Mouse (Mus musculus) MEL (cell line): ENCODE measurements around the gene Rcsd1. TPM values are rescaled to one million over a fixed set of nuclear protein-coding genes. Genes with fewer than 3 reads are reported as not detected.

Source experiments
- DNase-seq: peaks from one replicate; pipeline ENCODE4 v3.0.0; 2011; ENCODE audit warnings: low read depth, low spot score
- H3K27ac ChIP-seq: 2 replicates; pipeline ENCODE4 v1.5.1; 2012; ENCODE audit warnings: low read depth, mild to moderate bottlenecking, control low read depth, low read length, moderate library complexity; ENCODE audit not compliant: control insufficient read depth
- H3K27me3 ChIP-seq, 2 experiments: fragments of 150-350 bp in 1 of 2; sonication (generic) in 1 of 2; 2 replicates each; pipeline ENCODE4 v1.6.1; 2012; ENCODE audit warnings: low read length in 2 of 2, mild to moderate bottlenecking in 2 of 2, improper control_type of control experiment in 1 of 2, moderate library complexity in 1 of 2; ENCODE audit not compliant: insufficient read depth in 2 of 2, control insufficient read depth in 1 of 2
- H3K36me3 ChIP-seq, 2 experiments: 2 replicates each; pipeline ENCODE4 v1.6.1; 2012 to 2014; ENCODE audit warnings: low read length in 2 of 2, improper control_type of control experiment in 1 of 2, inconsistent platforms in 1 of 2, mild to moderate bottlenecking in 1 of 2; ENCODE audit not compliant: insufficient read depth in 2 of 2, control insufficient read depth in 1 of 2
- H3K4me1 ChIP-seq, 2 experiments: fragments of 150-350 bp in 1 of 2; sonication (generic) in 1 of 2; 2 replicates each; pipeline ENCODE4 v1.6.1; 2012; ENCODE audit warnings: low read length in 2 of 2, improper control_type of control experiment in 1 of 2, mild to moderate bottlenecking in 1 of 2; ENCODE audit not compliant: insufficient read depth in 2 of 2, control insufficient read depth in 1 of 2
- H3K4me3 ChIP-seq, 2 experiments: fragments of 150-350 bp in 1 of 2; sonication (generic) in 1 of 2; 2 replicates each; pipeline ENCODE4 v1.5.1; 2012; ENCODE audit warnings: low read depth in 2 of 2, low read length in 2 of 2, mild to moderate bottlenecking in 2 of 2, moderate library complexity in 2 of 2, control low read depth in 1 of 2, improper control_type of control experiment in 1 of 2; ENCODE audit not compliant: control insufficient read depth in 1 of 2, insufficient read depth in 1 of 2
- H3K79me2 ChIP-seq: 2 replicates; pipeline ENCODE4 v1.6.1; 2012; ENCODE audit warnings: mild to moderate bottlenecking, low read length, moderate library complexity; ENCODE audit not compliant: control insufficient read depth, poor library complexity, insufficient read depth
- H3K9ac ChIP-seq: 2 replicates; pipeline ENCODE4 v1.6.1; 2012; ENCODE audit warnings: low read depth, mild to moderate bottlenecking, control low read depth, low read length, moderate library complexity; ENCODE audit not compliant: control insufficient read depth, poor library complexity, severe bottlenecking
- H3K9me3 ChIP-seq: fragments of 150-350 bp; sonication (generic); replicated peaks from 2 replicates; pipeline ENCODE4 v1.6.1; 2012; ENCODE audit warnings: mild to moderate bottlenecking, low read length, improper control_type of control experiment, moderate library complexity; ENCODE audit not compliant: insufficient read depth
- CTCF ChIP-seq, 3 experiments: IDR thresholded peaks in 2 of 3; conservative IDR thresholded peaks in 1 of 3; 2 replicates each; pipeline ENCODE4 v1.5.1; 2011 to 2012; ENCODE audit warnings: low read length in 3 of 3, low read depth in 2 of 3, mild to moderate bottlenecking in 2 of 3, improper control_type of control experiment in 1 of 3, inconsistent platforms in 1 of 3, mixed read lengths in 1 of 3, moderate library complexity in 1 of 3; ENCODE audit not compliant: control insufficient read depth in 1 of 3, insufficient read depth in 1 of 3, poor library complexity in 1 of 3, severe bottlenecking in 1 of 3
- E2F4 ChIP-seq: IDR thresholded peaks from 2 replicates; pipeline ENCODE4 v1.6.1; 2011; ENCODE audit warnings: low read depth, low read length, improper control_type of control experiment, borderline replicate concordance
- ELF1 ChIP-seq: IDR thresholded peaks from 2 replicates; pipeline ENCODE4 v1.6.1; 2014; ENCODE audit warnings: low read depth, mild to moderate bottlenecking, inconsistent platforms, low read length, improper control_type of control experiment, moderate library complexity
- EP300 ChIP-seq, 2 experiments: IDR thresholded peaks; 2 replicates each; pipeline ENCODE4 v1.6.1; 2011; ENCODE audit warnings: improper control_type of control experiment in 2 of 2, low read length in 2 of 2, low read depth in 1 of 2, mild to moderate bottlenecking in 1 of 2
- ETS1 ChIP-seq: IDR thresholded peaks from 2 replicates; pipeline ENCODE4 v1.6.1; 2012; ENCODE audit warnings: low read depth, mild to moderate bottlenecking, inconsistent platforms, low read length, improper control_type of control experiment, moderate library complexity
- HCFC1 ChIP-seq: IDR thresholded peaks from 2 replicates; pipeline ENCODE4 v1.6.1; 2012; ENCODE audit warnings: low read depth, mild to moderate bottlenecking, inconsistent platforms, low read length, improper control_type of control experiment, moderate library complexity
- JUND ChIP-seq: IDR thresholded peaks from 2 replicates; pipeline ENCODE4 v1.6.1; 2011; ENCODE audit warnings: low read depth, mild to moderate bottlenecking, improper control_type of control experiment, low read length
- MAX ChIP-seq: IDR thresholded peaks from 2 replicates; pipeline ENCODE4 v1.6.1; 2011; ENCODE audit warnings: low read length, improper control_type of control experiment
- MAZ ChIP-seq: IDR thresholded peaks from 2 replicates; pipeline ENCODE4 v1.6.1; 2012; ENCODE audit warnings: low read depth, mild to moderate bottlenecking, inconsistent platforms, low read length, improper control_type of control experiment
- MEF2A ChIP-seq: IDR thresholded peaks from 2 replicates; pipeline ENCODE4 v1.6.1; 2014; ENCODE audit warnings: low read depth, mild to moderate bottlenecking, inconsistent platforms, low read length, improper control_type of control experiment; ENCODE audit not compliant: poor library complexity, insufficient replicate concordance, severe bottlenecking; ENCODE audit errors: extremely low read depth
- MYB ChIP-seq: IDR thresholded peaks from 2 replicates; pipeline ENCODE4 v1.6.1; 2011; ENCODE audit warnings: mild to moderate bottlenecking, low read depth, low read length, improper control_type of control experiment
- NELFE ChIP-seq: IDR thresholded peaks from 2 replicates; pipeline ENCODE4 v1.6.1; 2011; ENCODE audit warnings: low read depth, low read length, improper control_type of control experiment
- NRF1 ChIP-seq: IDR thresholded peaks from 2 replicates; pipeline ENCODE4 v1.6.1; 2014; ENCODE audit warnings: low read depth, mild to moderate bottlenecking, inconsistent platforms, low read length, improper control_type of control experiment, moderate library complexity; ENCODE audit not compliant: poor library complexity, insufficient read depth, severe bottlenecking
- POLR2AphosphoS2 ChIP-seq: IDR thresholded peaks from 2 replicates; pipeline ENCODE4 v1.6.1; 2011; ENCODE audit warnings: low read length, improper control_type of control experiment
- RAD21 ChIP-seq: IDR thresholded peaks from 2 replicates; pipeline ENCODE4 v1.6.1; 2011; ENCODE audit warnings: mild to moderate bottlenecking, low read depth, low read length, improper control_type of control experiment
- RCOR1 ChIP-seq: IDR thresholded peaks from 2 replicates; pipeline ENCODE4 v1.6.1; 2012; ENCODE audit warnings: low read depth, mild to moderate bottlenecking, inconsistent platforms, low read length, improper control_type of control experiment
- SIN3A ChIP-seq: IDR thresholded peaks from 2 replicates; pipeline ENCODE4 v1.6.1; 2012; ENCODE audit warnings: low read length, improper control_type of control experiment, inconsistent platforms
- TCF12 ChIP-seq: IDR thresholded peaks from 2 replicates; pipeline ENCODE4 v1.6.1; 2014; ENCODE audit warnings: low read depth, mild to moderate bottlenecking, inconsistent platforms, low read length, improper control_type of control experiment, moderate library complexity
- UBTF ChIP-seq: IDR thresholded peaks from 2 replicates; pipeline ENCODE4 v1.6.1; 2012; ENCODE audit warnings: low read depth, mild to moderate bottlenecking, inconsistent platforms, low read length, improper control_type of control experiment, moderate library complexity, borderline replicate concordance; ENCODE audit not compliant: insufficient read depth
- USF1 ChIP-seq: IDR thresholded peaks from 2 replicates; pipeline ENCODE4 v1.6.1; 2014; ENCODE audit warnings: low read depth, mild to moderate bottlenecking, inconsistent platforms, low read length, improper control_type of control experiment, moderate library complexity
- polyA plus RNA-seq, 2 experiments: library from polyadenylated mRNA; stranded (reverse) in 1 of 2; unstranded in 1 of 2; fragments of >175 nt in 1 of 2; fragments of >200 nt in 1 of 2; gene quantifications; 2 replicates each; pipeline versions ENCODE4 v1.2.1 to v1.2.4; 2012; ENCODE audit warnings: low replicate concordance in 2 of 2, low read depth in 1 of 2; ENCODE audit not compliant: insufficient read length in 2 of 2, insufficient read depth in 1 of 2, missing spikeins in 1 of 2
- total RNA-seq: library from RNA; depleted of rRNA; stranded (reverse); fragments of 300-350 nt; gene quantifications from 2 replicates; pipeline ENCODE4 v1.2.3, GENCODE M21; 2012

Gene Rcsd1
- total and polyA plus RNA-seq, 3 experiments = 19.0 to 38.0 TPM; not detected in 1

GRCm38 (mm10) chr1:165705868-165706348, 3.6 kb downstream of the Rcsd1 start:
- Histone ChIP-seq H3K79me2 (peaks cover 31% of the 10 kb centered on the region), H3K27ac (peak overlapping the region; percentile 20), H3K36me3 (peaks cover 2 to 17% of the 10 kb centered on the region in 2 experiments; a peak in 3 of 4 replicates), H3K9ac (peak overlapping the region; percentile 33; the same call in 1 of the 2 replicates), H3K27me3 (no peaks in the 10 kb centered on the region), H3K4me3 (no peak overlapping the region), H3K9me3 (no peaks in the 10 kb centered on the region), H3K4me1 (peaks cover 12 to 37% of the 10 kb centered on the region in 2 experiments)
- peak; percentile 48 for DNase-seq
- TF ChIP-seq NELFE (no peak), POLR2AphosphoS2 (no peak), JUND (no peak), ETS1 (0 out of 2 replicates have a peak, but pooled peaks have one; percentile 6), MAX (no peak), RAD21 (no peak), MAZ (no peak), ELF1 (no peak), TCF12 (no peak), USF1 (no peak), EP300 (IDR thresholded peaks at IDR 0.05; ENCODE audit: low read depth in 1 of 2, low read length in 2 of 2) (0 out of 4 replicates have a peak, but pooled peaks of 1 of the 2 experiments have one; percentile 23), RCOR1 (no peak), SIN3A (no peak), CTCF (IDR thresholded peaks at IDR 0.05 in 2 of 3, conservative IDR thresholded peaks at IDR 0.05 in 1 of 3; ENCODE audit: control insufficient read depth in 1 of 3, insufficient read depth in 1 of 3, low read depth in 2 of 3, low read length in 3 of 3, poor library complexity in 1 of 3, severe bottlenecking in 1 of 3) (no peak)

- Histone ChIP-seq H3K4me3 (no peak overlapping the region), H3K79me2 (peaks cover 31% of the 10 kb centered on the region), H3K4me1 (peaks cover 12 to 37% of the 10 kb centered on the region in 2 experiments), H3K27me3 (no peaks in the 10 kb centered on the region), H3K36me3 (peaks cover 2 to 17% of the 10 kb centered on the region in 2 experiments; a peak in 3 of 4 replicates), H3K27ac (no peak overlapping the region), H3K9me3 (no peaks in the 10 kb centered on the region), H3K9ac (no peak overlapping the region)
- TF ChIP-seq RAD21 (no peak), HCFC1 (no peak), E2F4 (no peak), MAZ (no peak), MEF2A (no peak), CTCF (IDR thresholded peaks at IDR 0.05 in 2 of 3, conservative IDR thresholded peaks at IDR 0.05 in 1 of 3; ENCODE audit: control insufficient read depth in 1 of 3, insufficient read depth in 1 of 3, low read depth in 2 of 3, low read length in 3 of 3, poor library complexity in 1 of 3, severe bottlenecking in 1 of 3) (no peak), NRF1 (no peak), MYB (no peak), UBTF (no peak), MAX (no peak)
- no peak for DNase-seq
These were observed 4.2 kb downstream of the Rcsd1 start for GRCm38 (mm10) chr1:165705368-165705767.
